Mouse (Mus musculus) forebrain, postnatal 0 days (tissue): ENCODE data around the gene Rnf2. TPM values are rescaled to one million over a fixed set of nuclear protein-coding genes. Genes with fewer than 3 reads are reported as not detected.

Experiments
- ATAC-seq: fragments of 200-750 bp; cut with Nextera tagmentation; 2 replicates; pipeline ENCODE4 v1.8.0; 2017; ENCODE audit warnings: mild to moderate bottlenecking, moderate library complexity
- DNase-seq: peaks from one replicate; pipeline ENCODE4 v3.0.0-alpha.2; 2015
- H3K27ac ChIP-seq: fragments of 300-500 bp; sonication (generic); 2 replicates; pipeline ENCODE4 v1.5.1; 2014; ENCODE audit warnings: low read depth, mild to moderate bottlenecking, antibody characterized with exemption, low read length, moderate library complexity, mixed read lengths
- H3K27me3 ChIP-seq: fragments of 300-500 bp; sonication (generic); 2 replicates; pipeline ENCODE4 v1.6.1; 2014; ENCODE audit warnings: mild to moderate bottlenecking, low read length, mixed read lengths; ENCODE audit not compliant: insufficient read depth
- H3K36me3 ChIP-seq: fragments of 300-500 bp; sonication (generic); 2 replicates; pipeline ENCODE4 v1.6.1; 2014; ENCODE audit warnings: mild to moderate bottlenecking, moderate library complexity; ENCODE audit not compliant: insufficient read depth
- H3K4me1 ChIP-seq: fragments of 300-500 bp; sonication (generic); 2 replicates; pipeline ENCODE4 v1.6.1; 2014; ENCODE audit warnings: antibody characterized with exemption; ENCODE audit not compliant: insufficient read depth
- H3K4me2 ChIP-seq: fragments of 300-500 bp; sonication (generic); 2 replicates; pipeline ENCODE4 v1.6.1; 2014; ENCODE audit warnings: low read depth, mild to moderate bottlenecking, moderate library complexity
- H3K4me3 ChIP-seq: fragments of 300-500 bp; sonication (generic); 2 replicates; pipeline ENCODE4 v1.5.1; 2014; ENCODE audit warnings: low read depth, low read length, mixed read lengths
- H3K9ac ChIP-seq: fragments of 300-500 bp; sonication (generic); 2 replicates; pipeline ENCODE4 v1.6.1; 2014; ENCODE audit warnings: mild to moderate bottlenecking
- H3K9me3 ChIP-seq: fragments of 300-500 bp; sonication (generic); 2 replicates; pipeline ENCODE4 v1.6.1; 2016; ENCODE audit warnings: low read length
- CTCF ChIP-seq: sonication (generic); IDR thresholded peaks from 2 replicates; pipeline ENCODE4 v1.5.1; 2016; ENCODE audit warnings: antibody characterized with exemption, control low read depth, low read depth
- whole genome bisulfite sequencing: fragments of 180-500 bp; shearing (Covaris S2); extraction: QIAGEN DNeasy Blood & Tissue Kit; methylation state at CpG from one replicate; pipeline ENCODE4 v1.1.7; 2014; 5-methylcytosine and 5-hydroxymethylcytosine counted together
- polyA plus RNA-seq: library from polyadenylated mRNA; unstranded; fragments of >200 nt; fragmentation: Nextera tagmentation; extraction: Ambion mirVana; gene quantifications from 2 replicates; pipeline ENCODE4 v1.2.1, GENCODE M21; 2015
- total RNA-seq: library from RNA; depleted of rRNA; stranded (reverse); fragments of >200 nt; gene quantifications from 2 replicates; pipeline ENCODE4 v1.2.3, GENCODE M21; 2014

Rnf2 gene
- total and polyA plus RNA-seq, 2 experiments from 2014 or later = 76.6 to 84.2 TPM

- WGBS = 82% methylated on average over 9 of the region's 9 CpGs
- H3K27me3 ChIP-seq = no peaks in the 10 kb centered on the region
- no peaks in the 10 kb centered on the region for H3K9me3 ChIP-seq
- H3K4me3 ChIP-seq = no peak overlapping the region
- ATAC-seq (peak; percentile 34; the same call in 1 of the 2 replicates), DNase-seq (peak; percentile 25)
- H3K4me1 ChIP-seq = no peaks in the 10 kb centered on the region
- H3K36me3 ChIP-seq = peaks cover 30% of the 10 kb centered on the region
- H3K9ac ChIP-seq = no peak overlapping the region
- H3K27ac ChIP-seq = no peak overlapping the region
- no peak overlapping the region for H3K4me2 ChIP-seq
- TF ChIP-seq CTCF = peak; percentile 46
Observed at GRCm38 (mm10) chr1:151461265-151461664, 39.5 kb downstream of the Rnf2 start.

- 92% methylated on average over 5 of the region's 5 CpGs for WGBS
- Histone ChIP-seq H3K4me2 (no peak overlapping the region), H3K27me3 (no peaks in the 10 kb centered on the region), H3K36me3 (peaks cover 55% of the 10 kb centered on the region), H3K9ac (no peak overlapping the region), H3K27ac (no peak overlapping the region), H3K9me3 (no peaks in the 10 kb centered on the region), H3K4me3 (no peak overlapping the region), H3K4me1 (no peaks in the 10 kb centered on the region)
- TF ChIP-seq CTCF = no peak
- DNase-seq (no peak), ATAC-seq (no peak)
Observed at GRCm38 (mm10) chr1:151457087-151457486, 43.7 kb downstream of the Rnf2 start.

GRCm38 (mm10) chr1:151451946-151452345 lies 48.8 kb downstream of the Rnf2 start:
- no peak overlapping the region for H3K4me2 ChIP-seq
- no peak overlapping the region for H3K4me3 ChIP-seq
- no peak for TF ChIP-seq CTCF
- no peak for ATAC-seq
- H3K27ac ChIP-seq = no peak overlapping the region
- peaks cover 54% of the 10 kb centered on the region for H3K36me3 ChIP-seq
- 96% methylated on average over 11 of the region's 11 CpGs for WGBS
- H3K27me3 ChIP-seq = no peaks in the 10 kb centered on the region
- no peak for DNase-seq
- no peaks in the 10 kb centered on the region for H3K4me1 ChIP-seq
- H3K9ac ChIP-seq = no peak overlapping the region
- H3K9me3 ChIP-seq = no peaks in the 10 kb centered on the region

- ATAC-seq (peak; percentile 48; the same call in 1 of the 2 replicates), DNase-seq (no peak)
- H3K27ac ChIP-seq = no peak overlapping the region
- H3K9me3 ChIP-seq = no peaks in the 10 kb centered on the region
- peak; percentile 37; the same call in 1 of the 2 replicates for TF ChIP-seq CTCF
- no peaks in the 10 kb centered on the region for H3K4me1 ChIP-seq
- H3K9ac ChIP-seq = no peak overlapping the region
- no peak overlapping the region for H3K4me2 ChIP-seq
- 96% methylated on average over 1 of the region's 2 CpGs for WGBS
- peaks cover 56% of the 10 kb centered on the region for H3K36me3 ChIP-seq
- no peaks in the 10 kb centered on the region for H3K27me3 ChIP-seq
- no peak overlapping the region for H3K4me3 ChIP-seq
Observed at GRCm38 (mm10) chr1:151450851-151451250, 49.9 kb downstream of the Rnf2 start.

- 92% methylated on average over 10 of the region's 10 CpGs for WGBS
- no peak for TF ChIP-seq CTCF
Observed at GRCm38 (mm10) chr1:151449866-151450265, 50.9 kb downstream of the Rnf2 start.

GRCm38 (mm10) chr1:151435431-151435830 lies 65.3 kb downstream of the Rnf2 start:
- no peak overlapping the region for H3K4me2 ChIP-seq
- H3K4me1 ChIP-seq = no peaks in the 10 kb centered on the region
- WGBS = 94% methylated on average over 6 of the region's 6 CpGs
- H3K27me3 ChIP-seq = no peaks in the 10 kb centered on the region
- ATAC-seq (no peak), DNase-seq (no peak)
- no peak overlapping the region for H3K9ac ChIP-seq
- no peak overlapping the region for H3K4me3 ChIP-seq
- no peaks in the 10 kb centered on the region for H3K9me3 ChIP-seq
- H3K27ac ChIP-seq = no peak overlapping the region
- peaks cover 41% of the 10 kb centered on the region for H3K36me3 ChIP-seq
- no peak for TF ChIP-seq CTCF

More at GRCm38 (mm10) chr1:151449866-151450265, 50.9 kb downstream of the Rnf2 start:
- Histone ChIP-seq H3K36me3 (peaks cover 61% of the 10 kb centered on the region), H3K4me1 (no peaks in the 10 kb centered on the region), H3K27ac (no peak overlapping the region), H3K4me2 (no peak overlapping the region), H3K27me3 (no peaks in the 10 kb centered on the region), H3K9ac (no peak overlapping the region), H3K4me3 (no peak overlapping the region), H3K9me3 (no peaks in the 10 kb centered on the region)
- ATAC-seq (no peak), DNase-seq (no peak)

GRCm38 (mm10) chr1:151429316-151429715 lies 71.4 kb downstream of the Rnf2 start:
- Histone ChIP-seq H3K4me2 (peak overlapping the region; percentile 59), H3K9ac (peak overlapping the region; percentile 89), H3K27ac (peak overlapping the region; percentile 96), H3K9me3 (no peaks in the 10 kb centered on the region), H3K36me3 (peaks cover 5% of the 10 kb centered on the region), H3K4me1 (peaks cover 10% of the 10 kb centered on the region), H3K27me3 (no peaks in the 10 kb centered on the region), H3K4me3 (peak overlapping the region; percentile 82)
- no peak for DNase-seq
- ATAC-seq = no peak
- WGBS = 29% methylated on average over 9 of the region's 9 CpGs
- TF ChIP-seq CTCF = no peak
